In genomic region chr11:70238591-70239440, GRCm38 (mm10) we compare ENCODE assay signal across 8 mouse cellular contexts. TPM values are rescaled to one million over a fixed set of nuclear protein-coding genes. Genes with fewer than 3 reads are reported as not detected.
DNase-seq lines count a peak whose midpoint lies in the region; ATAC-seq and TF ChIP-seq lines count a peak whose summit lies in the region.

No protein-coding gene starts in this region.

- peak; percentile 26 for DNase-seq in embryo, embryonic 10.5 days (ENCODE audit: low spot score)
- DNase-seq in embryo, embryonic 9.5 days (ENCODE audit: extremely low spot score): no peak
- peak; percentile 45 for DNase-seq in kidney, adult 18-20 months
- peak; percentile 82 for DNase-seq in midbrain, embryonic 11.5 days (ENCODE audit: low spot score, missing footprints)
- DNase-seq in urinary bladder, adult 18-20 months (ENCODE audit: low spot score in 2 of 2): no peak
- no peak for DNase-seq in layer of hippocampus, postnatal 36 days

- peaks cover 15% of the 10 kb centered on the region for H3K36me3 ChIP-seq in ES-Bruce4 (ENCODE audit: control insufficient read depth, insufficient read depth, low read length, poor library complexity, severe bottlenecking)
- H3K36me3 ChIP-seq in midbrain, embryonic 11.5 days (ENCODE audit: control insufficient read depth, insufficient read depth, low read length): peaks cover 6% of the 10 kb centered on the region

- peak overlapping the region; percentile 90 for H3K4me3 ChIP-seq in ES-Bruce4 (ENCODE audit: low read depth, low read length)
- peak overlapping the region; percentile 88 for H3K4me3 ChIP-seq in embryonic fibroblast, embryonic 13.5 days (ENCODE audit: insufficient read depth, low read length)
- peak overlapping the region; percentile 89 for H3K4me3 ChIP-seq in midbrain, embryonic 11.5 days (ENCODE audit: low read depth, low read length)

- peaks cover 5% of the 10 kb centered on the region for H3K4me1 ChIP-seq in ES-Bruce4 (ENCODE audit: control insufficient read depth, insufficient read depth, low read length)
- peaks cover 4% of the 10 kb centered on the region; the same call in 1 of the 2 replicates for H3K4me1 ChIP-seq in embryonic fibroblast, embryonic 13.5 days (ENCODE audit: control insufficient read depth, insufficient read depth, low read length)
- peaks cover 25% of the 10 kb centered on the region for H3K4me1 ChIP-seq in midbrain, embryonic 11.5 days (ENCODE audit: control insufficient read depth, insufficient read depth, low read length)

- no peak for ATAC-seq in midbrain, embryonic 11.5 days (ENCODE audit: low FRiP score)

- H3K27ac ChIP-seq in ES-Bruce4 (ENCODE audit: insufficient read depth, low read length): peak overlapping the region; percentile 44; the same call in 1 of the 2 replicates
- peak overlapping the region; percentile 43; the same call in 1 of the 2 replicates for H3K27ac ChIP-seq in embryonic fibroblast, embryonic 13.5 days (ENCODE audit: insufficient read depth, low read length)
- peak overlapping the region; percentile 38 for H3K27ac ChIP-seq in midbrain, embryonic 11.5 days (ENCODE audit: low read depth, low read length)

- H3K9ac ChIP-seq in ES-Bruce4 (ENCODE audit: low read depth, poor library complexity, severe bottlenecking): peak overlapping the region; percentile 91
- peak overlapping the region; percentile 86 for H3K9ac ChIP-seq in midbrain, embryonic 11.5 days (ENCODE audit: low read length)

- 11% methylated on average over 23 of the region's 23 CpGs for WGBS in midbrain, embryonic 11.5 days

- TF ChIP-seq CTCF in ES-Bruce4 (IDR thresholded peaks at IDR 0.05; ENCODE audit: low read depth, low read length): no peak
- TF ChIP-seq CTCF in embryonic fibroblast, embryonic 13.5 days (IDR thresholded peaks at IDR 0.05; ENCODE audit: borderline replicate concordance, insufficient read depth, low read length): no peak

- no peaks in the 10 kb centered on the region for H3K9me3 ChIP-seq in ES-Bruce4 (replicated peaks; ENCODE audit: control insufficient read depth, insufficient read depth, low read length, poor library complexity, severe bottlenecking)
- no peaks in the 10 kb centered on the region for H3K9me3 ChIP-seq in midbrain, embryonic 11.5 days (ENCODE audit: control insufficient read depth, low read length)

- no peak for TF ChIP-seq EP300 in ES-Bruce4 (IDR thresholded peaks at IDR 0.05; ENCODE audit: insufficient read depth, low read depth, low read length)

- peak overlapping the region; percentile 83 for H3K4me2 ChIP-seq in midbrain, embryonic 11.5 days

- TF ChIP-seq POLR2A in ES-Bruce4 (IDR thresholded peaks at IDR 0.05; ENCODE audit: insufficient read depth, low read length): no peak
- 0 out of 2 replicates have a peak, but pooled peaks have one; percentile 36 for TF ChIP-seq POLR2A in embryonic fibroblast, embryonic 13.5 days (IDR thresholded peaks at IDR 0.05; ENCODE audit: low read depth, low read length)

- no peaks in the 10 kb centered on the region for H3K27me3 ChIP-seq in ES-Bruce4 (ENCODE audit: control insufficient read depth, insufficient read depth, low read length, poor library complexity, severe bottlenecking)
- H3K27me3 ChIP-seq in midbrain, embryonic 11.5 days (ENCODE audit: control insufficient read depth, insufficient read depth, low read length): no peaks in the 10 kb centered on the region

RNA-seq across cellular contexts. Expression of gene Gm21988, which starts 0.8 kb away (rescaled TPM):
- polyA plus RNA-seq in ES-Bruce4 (2011; ENCODE audit: insufficient read depth, insufficient read length, low read depth, missing spikeins): 0.55 and 0.65 TPM in 2 replicates
- polyA plus RNA-seq in embryonic fibroblast, embryonic 13.5 days (2011; ENCODE audit: insufficient read length, low read depth, missing spikeins): 2.3 and 4.5 TPM in 2 replicates
- polyA plus RNA-seq in midbrain, embryonic 11.5 days (2014; fragmentation: Nextera tagmentation; extraction: Ambion mirVana): 9.7 and 12.1 TPM in 2 replicates
- 1 to 10 TPM; 3.9 to 5.1 TPM for total RNA-seq in layer of hippocampus, postnatal 36 days (2021)

RNA-seq across cellular contexts. Expression of gene Rnasek, which starts 0.8 kb away (rescaled TPM):
- polyA plus RNA-seq in ES-Bruce4 (2011; ENCODE audit: insufficient read depth, insufficient read length, low read depth, missing spikeins): 88.5 and 97.8 TPM in 2 replicates
- polyA plus RNA-seq in embryonic fibroblast, embryonic 13.5 days (2011; ENCODE audit: insufficient read length, low read depth, missing spikeins): 159 and 231 TPM in 2 replicates
- 126 and 127 TPM in 2 replicates for polyA plus RNA-seq in midbrain, embryonic 11.5 days (2014; fragmentation: Nextera tagmentation; extraction: Ambion mirVana)
- 100 to 1,000 TPM; 242 to 288 TPM for total RNA-seq in layer of hippocampus, postnatal 36 days (2021)

RNA-seq across cellular contexts. Expression of gene 0610010K14Rik, which starts 1.1 kb away (rescaled TPM):
- polyA plus RNA-seq in ES-Bruce4 (2011; ENCODE audit: insufficient read depth, insufficient read length, low read depth, missing spikeins): 108 and 126 TPM in 2 replicates
- 43.2 and 55.3 TPM in 2 replicates for polyA plus RNA-seq in embryonic fibroblast, embryonic 13.5 days (2011; ENCODE audit: insufficient read length, low read depth, missing spikeins)
- polyA plus RNA-seq in midbrain, embryonic 11.5 days (2014; fragmentation: Nextera tagmentation; extraction: Ambion mirVana): 226 and 232 TPM in 2 replicates
- total RNA-seq in layer of hippocampus, postnatal 36 days (2021): 10 to 100 TPM; 41.4 to 45.6 TPM

RNA-seq across cellular contexts. Expression of gene Bcl6b, which starts 9.2 kb away (rescaled TPM):
- 4.1 TPM in 2 replicates for polyA plus RNA-seq in ES-Bruce4 (2011; ENCODE audit: insufficient read depth, insufficient read length, low read depth, missing spikeins)
- 0.70 and 2.5 TPM in 2 replicates for polyA plus RNA-seq in embryonic fibroblast, embryonic 13.5 days (2011; ENCODE audit: insufficient read length, low read depth, missing spikeins)
- polyA plus RNA-seq in midbrain, embryonic 11.5 days (2014; fragmentation: Nextera tagmentation; extraction: Ambion mirVana): 4.9 and 5.4 TPM in 2 replicates
- 1 to 10 TPM; 1.1 to 1.3 TPM for total RNA-seq in layer of hippocampus, postnatal 36 days (2021)

RNA-seq across cellular contexts. Expression of gene Alox12, which starts 16.3 kb away (rescaled TPM):
- 1.4 and 2.1 TPM in 2 replicates for polyA plus RNA-seq in ES-Bruce4 (2011; ENCODE audit: insufficient read depth, insufficient read length, low read depth, missing spikeins)
- 0.32 and 0.35 TPM in 2 replicates for polyA plus RNA-seq in embryonic fibroblast, embryonic 13.5 days (2011; ENCODE audit: insufficient read length, low read depth, missing spikeins)
- 3.2 and 3.4 TPM in 2 replicates for polyA plus RNA-seq in midbrain, embryonic 11.5 days (2014; fragmentation: Nextera tagmentation; extraction: Ambion mirVana)
- total RNA-seq in layer of hippocampus, postnatal 36 days (2021): not detected

Comparison
In these comparisons a context has a peak if more than half of its experiments do, and no peak if none do; other contexts are left out.
1. DNase-seq: peak in embryo, embryonic 10.5 days (single experiment), kidney, adult 18-20 months (single experiment) and midbrain, embryonic 11.5 days (single experiment); none in embryo, embryonic 9.5 days (single experiment), urinary bladder, adult 18-20 months (0 of 2) and layer of hippocampus, postnatal 36 days (0 of 2).
2. Peak in every context shown above with its lines, with median percentiles within 50 percentile points of each other: H3K27ac ChIP-seq and H3K4me3 ChIP-seq.